Mouse (Mus musculus): ENCODE measurements at regions not wholly inside any gene's neighbourhood (a gene's known extent, or its start where the extent isn't known, plus 50 kb on each side); places are given as distances from the start of the nearest gene placed in this dataset.

- H3K9me3 ChIP-seq (ENCODE audit: low read length), result no peaks in the 10 kb centered on the region
- no peak overlapping the region for H3K4me2 ChIP-seq (ENCODE audit: low read depth, low read length, poor library complexity, severe bottlenecking)
- H3K36me3 ChIP-seq (ENCODE audit: insufficient read depth, low read length), result no peaks in the 10 kb centered on the region
- DNase-seq (ENCODE audit: low spot score) (peak; percentile 2), ATAC-seq (ENCODE audit: low FRiP score) (no peak; the same call in 1 of the 2 replicates)
- 78% methylated on average over 5 of the region's 5 CpGs for WGBS
- no peaks in the 10 kb centered on the region for H3K27me3 ChIP-seq (ENCODE audit: insufficient read depth, low read length)
- H3K9ac ChIP-seq (replicated peaks; ENCODE audit: low read length, poor library complexity, severe bottlenecking), result no peak overlapping the region
- no peak overlapping the region for H3K4me3 ChIP-seq (ENCODE audit: low read depth, low read length)
- TF ChIP-seq CTCF (IDR thresholded peaks at IDR 0.05), result no peak
- no peak overlapping the region for H3K27ac ChIP-seq (ENCODE audit: low read depth, low read length)
- H3K4me1 ChIP-seq (ENCODE audit: insufficient read depth, low read length), result no peaks in the 10 kb centered on the region
Observed at GRCm38 (mm10) chr1:146955688-146956214, 461.2 kb downstream of the Brinp3 start.

GRCm38 (mm10) chr1:146956347-146956746, 461.8 kb downstream of the Brinp3 start:
- no peak for TF ChIP-seq CTCF (IDR thresholded peaks at IDR 0.05)
- DNase-seq (ENCODE audit: low spot score), result no peak
- no peak overlapping the region for H3K9ac ChIP-seq (replicated peaks; ENCODE audit: low read length, poor library complexity, severe bottlenecking)

GRCm38 (mm10) chr1:146960448-146960847, 465.9 kb downstream of the Brinp3 start:
- WGBS, result 88% methylated on average over 3 of the region's 3 CpGs
- Histone ChIP-seq H3K4me1 (ENCODE audit: insufficient read depth, low read length) (no peaks in the 10 kb centered on the region), H3K27ac (ENCODE audit: low read depth, low read length) (no peak overlapping the region), H3K27me3 (ENCODE audit: insufficient read depth, low read length) (no peaks in the 10 kb centered on the region), H3K9ac (replicated peaks; ENCODE audit: low read length, poor library complexity, severe bottlenecking) (no peak overlapping the region), H3K36me3 (ENCODE audit: insufficient read depth, low read length) (no peaks in the 10 kb centered on the region), H3K4me2 (ENCODE audit: low read depth, low read length, poor library complexity, severe bottlenecking) (no peak overlapping the region), H3K9me3 (ENCODE audit: low read length) (no peaks in the 10 kb centered on the region), H3K4me3 (ENCODE audit: low read depth, low read length) (no peak overlapping the region)
- no peak for DNase-seq (ENCODE audit: low spot score)
- ATAC-seq (ENCODE audit: low FRiP score), result no peak
- TF ChIP-seq CTCF (IDR thresholded peaks at IDR 0.05), result no peak

More at GRCm38 (mm10) chr1:146956347-146956746, 461.8 kb downstream of the Brinp3 start:
- H3K4me1 ChIP-seq (ENCODE audit: insufficient read depth, low read length), result no peaks in the 10 kb centered on the region
- H3K36me3 ChIP-seq (ENCODE audit: insufficient read depth, low read length), result no peaks in the 10 kb centered on the region
- no peaks in the 10 kb centered on the region for H3K27me3 ChIP-seq (ENCODE audit: insufficient read depth, low read length)
- H3K27ac ChIP-seq (ENCODE audit: low read depth, low read length), result no peak overlapping the region
- no peak for ATAC-seq (ENCODE audit: low FRiP score)
- no peaks in the 10 kb centered on the region for H3K9me3 ChIP-seq (ENCODE audit: low read length)
- no peak overlapping the region for H3K4me3 ChIP-seq (ENCODE audit: low read depth, low read length)
- H3K4me2 ChIP-seq (ENCODE audit: low read depth, low read length, poor library complexity, severe bottlenecking), result no peak overlapping the region

GRCm38 (mm10) chr1:146967534-146967933, 473.0 kb downstream of the Brinp3 start:
- H3K36me3 ChIP-seq (ENCODE audit: insufficient read depth, low read length), result no peaks in the 10 kb centered on the region
- no peak overlapping the region for H3K9ac ChIP-seq (replicated peaks; ENCODE audit: low read length, poor library complexity, severe bottlenecking)
- no peak for TF ChIP-seq CTCF (IDR thresholded peaks at IDR 0.05)
- ATAC-seq (ENCODE audit: low FRiP score), result no peak
- H3K27ac ChIP-seq (ENCODE audit: low read depth, low read length), result no peak overlapping the region
- no peaks in the 10 kb centered on the region for H3K9me3 ChIP-seq (ENCODE audit: low read length)
- no peaks in the 10 kb centered on the region for H3K4me1 ChIP-seq (ENCODE audit: insufficient read depth, low read length)
- no peak overlapping the region for H3K4me3 ChIP-seq (ENCODE audit: low read depth, low read length)
- DNase-seq (ENCODE audit: low spot score), result no peak
- H3K27me3 ChIP-seq (ENCODE audit: insufficient read depth, low read length), result no peaks in the 10 kb centered on the region
- H3K4me2 ChIP-seq (ENCODE audit: low read depth, low read length, poor library complexity, severe bottlenecking), result no peak overlapping the region

- Histone ChIP-seq H3K36me3 (ENCODE audit: insufficient read depth, low read length) (no peaks in the 10 kb centered on the region), H3K9ac (replicated peaks; ENCODE audit: low read length, poor library complexity, severe bottlenecking) (no peak overlapping the region), H3K27ac (ENCODE audit: low read depth, low read length) (no peak overlapping the region), H3K4me1 (ENCODE audit: insufficient read depth, low read length) (no peaks in the 10 kb centered on the region), H3K4me3 (ENCODE audit: low read depth, low read length) (no peak overlapping the region), H3K9me3 (ENCODE audit: low read length) (no peaks in the 10 kb centered on the region), H3K4me2 (ENCODE audit: low read depth, low read length, poor library complexity, severe bottlenecking) (no peak overlapping the region), H3K27me3 (ENCODE audit: insufficient read depth, low read length) (no peaks in the 10 kb centered on the region)
- no peak for TF ChIP-seq CTCF (IDR thresholded peaks at IDR 0.05)
- no peak for ATAC-seq (ENCODE audit: low FRiP score)
- no peak for DNase-seq (ENCODE audit: low spot score)
- 92% methylated on average over 2 of the region's 2 CpGs for WGBS
Observed at GRCm38 (mm10) chr1:146967993-146968392, 473.4 kb downstream of the Brinp3 start.

- no peak for ATAC-seq (ENCODE audit: low FRiP score)
Observed at GRCm38 (mm10) chr1:146983433-146984186, 489.1 kb downstream of the Brinp3 start.

More at GRCm38 (mm10) chr1:146983433-146984186, 489.1 kb downstream of the Brinp3 start:
- Histone ChIP-seq H3K9ac (replicated peaks; ENCODE audit: low read length, poor library complexity, severe bottlenecking) (no peak overlapping the region), H3K4me2 (ENCODE audit: low read depth, low read length, poor library complexity, severe bottlenecking) (no peak overlapping the region), H3K36me3 (ENCODE audit: insufficient read depth, low read length) (no peaks in the 10 kb centered on the region), H3K9me3 (ENCODE audit: low read length) (no peaks in the 10 kb centered on the region), H3K4me1 (ENCODE audit: insufficient read depth, low read length) (no peaks in the 10 kb centered on the region), H3K27me3 (ENCODE audit: insufficient read depth, low read length) (no peaks in the 10 kb centered on the region), H3K4me3 (ENCODE audit: low read depth, low read length) (no peak overlapping the region), H3K27ac (ENCODE audit: low read depth, low read length) (no peak overlapping the region)
- DNase-seq (ENCODE audit: low spot score), result peak; percentile 15
- 88% methylated on average over 5 of the region's 5 CpGs for WGBS
- no peak for TF ChIP-seq CTCF (IDR thresholded peaks at IDR 0.05)
